Mouse (Mus musculus): ENCODE results near the gene Oit3. TPM values are rescaled to one million over a fixed set of nuclear protein-coding genes. Genes with fewer than 3 reads are reported as not detected.
A peak's percentile ranks its signal among the peaks of the same experiment; 100 is the strongest.
"Not testable (repeated sequence)": the region's sequence is repeated elsewhere in the genome, so short reads cannot be mapped to it uniquely, and the experiment has no call there.

Oit3 gene
- total RNA-seq, 1 experiment from 2014 or later, result 1.4 TPM

GRCm38 (mm10) chr10:59438651-59439050 lies 2.9 kb downstream of the Oit3 start:
- no peak for ATAC-seq (replicated peaks; ENCODE audit: insufficient number of reproducible peaks, low FRiP score, low TSS enrichment, poor library complexity, severe bottlenecking)

GRCm38 (mm10) chr10:59435746-59436145 lies 5.8 kb downstream of the Oit3 start:
- no peak for ATAC-seq (replicated peaks; ENCODE audit: insufficient number of reproducible peaks, low FRiP score, low TSS enrichment, poor library complexity, severe bottlenecking)

DNA sequence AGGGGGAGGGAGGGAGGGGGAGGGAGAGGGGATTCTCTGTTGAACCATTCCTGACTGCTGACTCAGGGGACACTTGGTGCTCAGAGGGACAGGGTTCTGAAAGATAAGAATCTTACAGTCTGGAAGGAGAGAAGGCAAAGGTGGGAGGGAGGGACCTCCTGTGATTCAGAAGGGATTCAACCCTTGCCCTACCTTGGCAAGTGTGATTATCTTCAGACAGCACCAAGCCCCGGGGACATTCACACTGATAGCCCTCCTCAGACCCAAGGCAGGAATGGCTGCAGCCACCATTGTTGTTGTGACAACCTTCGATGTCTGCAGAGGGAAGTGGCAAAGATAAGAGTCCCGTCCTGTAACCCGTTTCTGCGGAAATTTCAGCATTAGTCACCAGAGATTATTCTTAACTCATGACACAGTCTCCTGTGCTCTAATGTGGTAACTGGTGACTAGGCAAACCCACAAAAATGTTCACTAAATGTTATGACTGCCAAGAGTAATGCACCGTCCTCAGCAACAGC lies 10.8 kb downstream of the Oit3 start:
- ATAC-seq (replicated peaks; ENCODE audit: insufficient number of reproducible peaks, low FRiP score, low TSS enrichment, poor library complexity, severe bottlenecking), result peak; percentile 49

DNA sequence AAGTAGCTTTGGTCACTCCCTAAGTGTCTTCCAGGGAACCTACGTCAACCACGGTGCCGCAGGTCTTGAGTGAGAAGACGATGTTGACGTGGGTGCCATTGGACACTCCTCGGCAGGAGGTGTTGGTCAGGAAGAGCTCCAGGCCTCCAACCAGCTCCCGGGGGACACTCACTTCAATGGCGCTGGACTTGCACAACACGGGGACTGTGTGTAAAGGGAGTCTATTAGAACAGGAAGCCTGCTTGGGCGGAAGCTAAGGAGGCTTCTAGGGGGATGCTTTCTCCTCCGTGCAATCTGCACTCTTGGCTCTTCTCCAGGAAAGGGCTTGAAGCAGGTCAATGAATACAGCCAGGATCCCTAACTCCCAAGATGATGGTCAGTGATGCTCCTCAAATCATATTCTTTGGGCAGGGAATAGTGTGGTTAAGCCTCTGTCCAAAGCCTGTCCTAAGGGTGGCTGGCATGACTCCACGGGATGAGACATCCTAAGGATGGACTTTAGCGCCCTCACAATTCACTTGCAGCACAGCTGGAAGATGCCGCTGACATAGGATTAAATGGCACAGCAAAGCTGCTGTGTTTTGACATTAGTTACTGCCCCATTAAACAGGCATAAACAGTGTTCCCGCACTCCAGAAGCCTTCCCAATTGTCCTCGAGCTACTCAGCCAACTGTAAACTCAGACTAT lies 12.0 kb downstream of the Oit3 start:
- ATAC-seq (replicated peaks; ENCODE audit: insufficient number of reproducible peaks, low FRiP score, low TSS enrichment, poor library complexity, severe bottlenecking), result no peak

GRCm38 (mm10) chr10:59426371-59426770 lies 15.2 kb downstream of the Oit3 start:
- no peak for ATAC-seq (replicated peaks; ENCODE audit: insufficient number of reproducible peaks, low FRiP score, low TSS enrichment, poor library complexity, severe bottlenecking)

DNA sequence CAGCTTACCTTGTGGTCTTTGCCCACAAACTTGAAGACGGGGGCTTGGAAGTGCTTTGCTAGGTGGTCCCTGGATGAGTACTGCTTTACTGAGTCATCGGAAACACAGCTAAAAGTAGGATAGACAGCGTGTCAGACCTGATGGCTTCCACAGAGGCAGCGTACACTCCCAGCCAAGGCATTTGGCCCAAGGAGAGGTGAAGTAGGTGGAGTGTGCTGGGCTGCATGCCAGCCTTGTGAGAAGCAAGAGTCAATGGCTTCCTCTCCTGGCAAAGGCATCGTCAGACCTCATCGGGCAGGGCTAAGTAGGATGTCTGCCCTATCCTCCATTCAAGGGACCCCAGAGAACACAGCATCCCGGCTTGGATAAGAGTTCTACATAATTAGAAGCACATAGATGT lies 16.2 kb downstream of the Oit3 start:
- ATAC-seq (replicated peaks; ENCODE audit: insufficient number of reproducible peaks, low FRiP score, low TSS enrichment, poor library complexity, severe bottlenecking), result no peak

DNA sequence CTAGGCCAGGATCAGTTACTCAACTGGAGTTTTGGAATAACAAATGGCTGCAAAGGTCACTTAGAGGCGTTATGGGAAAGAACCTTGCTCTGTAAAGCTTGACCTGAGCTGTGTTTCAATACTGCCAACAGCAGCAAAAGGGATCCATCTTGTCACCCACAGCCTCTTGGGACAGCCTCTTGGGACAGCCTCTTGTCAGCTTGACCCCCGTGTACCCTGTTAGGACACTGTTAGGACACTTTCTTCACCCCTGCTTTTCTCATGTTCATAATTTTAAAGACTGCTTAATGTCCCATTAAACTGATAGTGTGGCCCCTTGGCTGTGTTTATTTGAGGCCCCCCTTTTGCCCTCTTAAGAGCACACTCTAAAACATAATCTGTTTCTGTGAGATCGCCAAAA lies 17.1 kb downstream of the Oit3 start:
- no peak for ATAC-seq (replicated peaks; ENCODE audit: insufficient number of reproducible peaks, low FRiP score, low TSS enrichment, poor library complexity, severe bottlenecking)

DNA sequence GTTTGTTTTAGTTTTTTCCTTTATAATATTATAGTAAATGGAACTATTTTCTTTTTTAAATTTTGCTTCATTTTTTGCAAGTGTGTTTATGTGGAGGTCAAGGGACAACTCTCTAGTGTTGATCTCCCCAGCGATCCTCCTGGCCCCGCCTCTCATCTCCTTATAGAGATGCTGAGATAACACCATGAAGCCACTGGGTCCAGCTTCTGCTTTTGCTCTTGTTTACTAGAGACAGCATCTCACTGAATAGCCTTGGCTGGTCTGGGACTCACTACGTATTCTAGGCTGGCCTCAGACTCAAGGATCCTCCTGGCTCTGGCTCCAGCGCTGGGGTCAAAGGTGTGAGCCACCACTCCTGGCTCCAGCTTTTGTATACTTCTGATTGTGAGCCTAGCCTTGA lies 22.1 kb downstream of the Oit3 start:
- no peak for ATAC-seq (replicated peaks; ENCODE audit: insufficient number of reproducible peaks, low FRiP score, low TSS enrichment, poor library complexity, severe bottlenecking)

GRCm38 (mm10) chr10:59416623-59417022 lies 25.0 kb downstream of the Oit3 start:
- no peak for ATAC-seq (replicated peaks; ENCODE audit: insufficient number of reproducible peaks, low FRiP score, low TSS enrichment, poor library complexity, severe bottlenecking)

- ATAC-seq (replicated peaks; ENCODE audit: insufficient number of reproducible peaks, low FRiP score, low TSS enrichment, poor library complexity, severe bottlenecking), result no peak
Measured at GRCm38 (mm10) chr10:59413711-59414110, 27.9 kb downstream of the Oit3 start.

DNA sequence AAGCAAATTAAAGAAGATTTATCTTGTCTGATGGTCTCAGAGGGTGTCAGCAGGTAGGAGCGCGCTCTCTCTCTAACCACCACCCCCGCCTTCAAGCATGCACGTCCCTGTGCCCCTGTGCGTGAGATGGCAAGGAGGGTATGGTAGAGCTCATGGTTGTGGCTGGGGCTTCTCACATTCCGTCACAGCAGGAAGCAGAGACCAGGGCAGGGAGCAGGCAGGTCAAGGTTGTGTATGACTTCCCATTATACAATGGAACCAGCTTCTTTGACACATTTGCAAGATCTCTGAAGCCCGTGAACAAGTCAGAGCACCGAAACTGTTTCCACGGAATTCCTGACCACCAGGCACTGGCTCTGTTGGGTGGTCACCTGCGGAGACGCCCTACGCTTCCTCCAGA lies 31.3 kb downstream of the Oit3 start:
- no peak for ATAC-seq (replicated peaks; ENCODE audit: insufficient number of reproducible peaks, low FRiP score, low TSS enrichment, poor library complexity, severe bottlenecking)

GRCm38 (mm10) chr10:59408499-59408898 lies 33.1 kb downstream of the Oit3 start:
- ATAC-seq (replicated peaks; ENCODE audit: insufficient number of reproducible peaks, low FRiP score, low TSS enrichment, poor library complexity, severe bottlenecking), result no peak

DNA sequence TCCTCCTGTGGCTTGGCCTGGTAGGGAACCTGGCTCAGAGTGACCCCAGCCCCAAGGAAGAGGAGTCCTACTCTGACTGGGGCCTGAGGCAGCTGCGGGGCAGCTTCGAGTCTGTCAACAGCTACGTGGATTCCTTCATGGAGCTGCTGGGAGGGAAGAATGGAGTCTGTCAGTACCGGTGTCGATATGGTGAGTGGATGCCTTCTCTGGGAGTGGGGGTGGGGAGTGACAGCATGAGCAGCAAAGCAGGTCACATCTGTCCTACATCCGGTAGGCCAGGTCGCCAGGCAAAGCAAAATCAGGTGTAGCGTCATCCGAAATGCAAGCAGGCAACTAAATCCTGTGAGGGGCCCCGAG lies 37.8 kb downstream of the Oit3 start:
- no peak for ATAC-seq (replicated peaks; ENCODE audit: insufficient number of reproducible peaks, low FRiP score, low TSS enrichment, poor library complexity, severe bottlenecking)

- ATAC-seq (replicated peaks; ENCODE audit: insufficient number of reproducible peaks, low FRiP score, low TSS enrichment, poor library complexity, severe bottlenecking), result no peak
Measured at GRCm38 (mm10) chr10:59402899-59403792, 38.4 kb downstream of the Oit3 start, which contains the start of gene Pla2g12b. TSS of gene Pla2g12b (plus strand) at chr10:59403660.

DNA sequence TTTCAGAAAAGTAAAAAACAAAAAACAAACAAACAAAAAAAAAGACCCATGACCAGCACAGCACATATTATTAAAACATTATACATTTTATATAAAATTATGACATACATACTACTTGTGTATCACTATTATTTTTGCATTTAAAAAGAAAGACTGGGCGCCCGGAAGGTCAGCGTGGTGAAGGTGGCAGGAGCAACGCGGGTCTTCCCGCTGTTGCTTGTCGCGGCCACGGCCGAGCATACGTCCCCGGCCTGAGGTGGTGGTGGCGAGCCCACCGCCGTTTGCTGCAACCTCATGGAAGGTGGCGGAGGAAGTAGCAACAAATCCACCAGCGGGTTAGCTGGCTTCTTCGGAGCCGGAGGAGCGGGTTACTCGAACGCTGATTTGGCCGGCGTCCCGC lies 46.1 kb downstream of the Oit3 start, which contains the start of gene Gm10273:
TSS of gene Gm10273 (plus strand) at position 172 of the 400 bp plus-strand sequence.
- not testable (repeated sequence) for ATAC-seq (replicated peaks; ENCODE audit: insufficient number of reproducible peaks, low FRiP score, low TSS enrichment, poor library complexity, severe bottlenecking)

DNA sequence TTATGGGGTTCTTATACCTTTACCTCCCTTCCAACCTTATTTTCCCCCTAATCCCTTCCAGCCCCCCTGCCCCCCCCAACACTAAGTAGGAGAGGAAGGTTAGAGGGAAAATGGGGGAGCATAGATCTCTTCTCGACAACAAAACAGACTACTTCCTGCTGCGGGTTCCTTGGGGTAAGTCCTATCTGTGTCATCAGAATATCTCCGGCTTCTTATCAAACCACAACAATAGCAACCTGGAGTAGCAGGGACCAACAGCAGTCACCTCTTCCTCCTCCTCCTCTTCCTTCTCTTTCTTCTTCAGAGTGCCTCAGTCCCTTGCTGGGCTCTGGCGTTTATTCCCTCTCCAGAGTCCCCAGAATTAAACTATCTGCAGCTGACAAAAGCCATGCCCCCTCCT lies 49.7 kb downstream of the Oit3 start:
- no peak for ATAC-seq (replicated peaks; ENCODE audit: insufficient number of reproducible peaks, low FRiP score, low TSS enrichment, poor library complexity, severe bottlenecking)

GRCm38 (mm10) chr10:59389652-59390051 lies 51.9 kb downstream of the Oit3 start:
- ATAC-seq (replicated peaks; ENCODE audit: insufficient number of reproducible peaks, low FRiP score, low TSS enrichment, poor library complexity, severe bottlenecking), result no peak

- no peak for ATAC-seq (replicated peaks; ENCODE audit: insufficient number of reproducible peaks, low FRiP score, low TSS enrichment, poor library complexity, severe bottlenecking)
Measured at GRCm38 (mm10) chr10:59386951-59387350, 54.6 kb downstream of the Oit3 start.

GRCm38 (mm10) chr10:59381563-59381962 lies 60.0 kb downstream of the Oit3 start:
- not testable (repeated sequence) for ATAC-seq (replicated peaks; ENCODE audit: insufficient number of reproducible peaks, low FRiP score, low TSS enrichment, poor library complexity, severe bottlenecking)

DNA sequence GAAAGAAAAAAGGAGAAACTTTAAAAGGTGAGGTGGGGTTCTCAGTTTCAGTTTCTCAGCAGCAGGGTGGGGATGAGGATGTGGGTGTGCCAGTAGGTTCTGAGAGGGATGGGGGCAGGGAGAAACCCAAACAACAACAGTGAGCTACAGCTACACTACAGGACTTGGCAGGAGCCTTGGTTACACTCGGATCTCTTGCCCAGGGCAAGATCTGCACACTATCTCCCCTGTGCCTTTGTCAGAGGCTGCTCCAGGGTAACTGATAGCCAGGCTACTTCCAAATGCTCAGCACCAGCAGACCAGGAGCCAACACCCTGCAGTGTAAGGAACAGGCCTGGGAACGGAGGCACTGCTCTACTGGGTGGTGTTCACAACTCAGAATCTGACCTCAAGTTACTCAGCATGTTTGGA lies 61.2 kb downstream of the Oit3 start:
- ATAC-seq (replicated peaks; ENCODE audit: insufficient number of reproducible peaks, low FRiP score, low TSS enrichment, poor library complexity, severe bottlenecking), result no peak

Measured in monocyte, adult 5-6 weeks (primary cell).